Mouse (Mus musculus) kidney, embryonic 14.5 days (tissue): ENCODE results near the gene Itgb7. TPM values are rescaled to one million over a fixed set of nuclear protein-coding genes. Genes with fewer than 3 reads are reported as not detected.

Experiments
- ATAC-seq: fragments of 200-750 bp; cut with Nextera tagmentation; 2 replicates; pipeline ENCODE4 v1.8.0; 2017; ENCODE audit warnings: moderate number of reproducible peaks, mild to moderate bottlenecking, moderate TSS enrichment, moderate library complexity; ENCODE audit not compliant: low FRiP score, low TSS enrichment
- H3K27ac ChIP-seq: fragments of 300-500 bp; sonication (generic); 2 replicates; pipeline ENCODE4 v1.5.1; 2014; ENCODE audit warnings: low read depth, mild to moderate bottlenecking, low read length, moderate library complexity, mixed read lengths
- H3K27me3 ChIP-seq: fragments of 300-500 bp; sonication (generic); 2 replicates; pipeline ENCODE4 v1.6.1; 2014; ENCODE audit warnings: mild to moderate bottlenecking, low read length; ENCODE audit not compliant: control insufficient read depth, insufficient read depth
- H3K36me3 ChIP-seq: fragments of 300-500 bp; sonication (generic); 2 replicates; pipeline ENCODE4 v1.6.1; 2014; ENCODE audit warnings: low read length, mixed read lengths; ENCODE audit not compliant: control insufficient read depth, insufficient read depth
- H3K4me1 ChIP-seq: fragments of 300-500 bp; sonication (generic); 2 replicates; pipeline ENCODE4 v1.6.1; 2014; ENCODE audit warnings: low read length, mixed read lengths; ENCODE audit not compliant: control insufficient read depth, insufficient read depth
- H3K4me2 ChIP-seq: fragments of 300-500 bp; sonication (generic); replicated peaks from 2 replicates; pipeline ENCODE4 v1.6.1; 2014; ENCODE audit warnings: low read depth, mild to moderate bottlenecking, low read length
- H3K4me3 ChIP-seq: fragments of 300-500 bp; sonication (generic); 2 replicates; pipeline ENCODE4 v1.5.1; 2014; ENCODE audit warnings: mild to moderate bottlenecking, low read length
- H3K9ac ChIP-seq: fragments of 300-500 bp; sonication (generic); 2 replicates; pipeline ENCODE4 v1.6.1; 2014; ENCODE audit warnings: low read depth, mild to moderate bottlenecking, low read length, moderate library complexity
- H3K9me3 ChIP-seq: fragments of 300-500 bp; sonication (generic); 2 replicates; pipeline ENCODE4 v1.6.1; 2016; ENCODE audit warnings: low read length; ENCODE audit not compliant: control insufficient read depth
- WGBS: fragments of 180-500 bp; shearing (Covaris S2); extraction: QIAGEN DNeasy Blood & Tissue Kit; methylation state at CpG from one replicate; pipeline ENCODE4 v1.1.7; 2014; 5-methylcytosine and 5-hydroxymethylcytosine counted together
- polyA plus RNA-seq: library from polyadenylated mRNA; unstranded; fragments of >200 nt; fragmentation: Nextera tagmentation; extraction: Ambion mirVana; gene quantifications from 2 replicates; pipeline ENCODE4 v1.2.1, GENCODE M21; 2014

Gene Itgb7
- polyA plus RNA-seq, 1 experiment from 2014 or later: 1.1 TPM

DNA sequence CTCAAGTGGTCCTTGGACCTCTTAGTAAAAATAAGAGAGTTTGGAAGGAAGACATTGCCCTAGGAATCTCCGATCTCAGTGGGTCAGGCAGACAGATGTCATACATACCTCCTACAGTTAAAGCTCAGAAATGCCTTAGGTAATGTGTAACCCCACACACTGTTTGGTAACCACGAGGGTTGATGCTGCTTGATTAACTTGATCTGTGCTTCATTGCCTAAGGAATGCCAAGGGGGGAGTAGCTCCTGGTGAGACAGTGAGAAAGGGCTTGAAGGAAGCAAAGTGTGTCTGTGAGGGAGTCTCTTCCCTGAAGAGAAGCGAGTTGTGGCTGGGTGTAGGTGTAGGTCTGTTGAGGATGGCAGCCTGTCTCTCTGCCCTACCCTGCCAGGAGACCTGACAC is 24.4 kb downstream of the Itgb7 start:
- Histone ChIP-seq H3K27me3 (no peaks in the 10 kb centered on the region), H3K4me3 (no peak overlapping the region), H3K9ac (peak overlapping the region; percentile 28; the same call in 1 of the 2 replicates), H3K36me3 (peaks cover 62% of the 10 kb centered on the region), H3K4me2 (no peak overlapping the region), H3K9me3 (no peaks in the 10 kb centered on the region), H3K27ac (peak overlapping the region; percentile 11; the same call in 1 of the 2 replicates), H3K4me1 (peaks cover 22% of the 10 kb centered on the region)
- 54% methylated on average over 3 of the region's 3 CpGs for WGBS
- ATAC-seq: no peak

DNA sequence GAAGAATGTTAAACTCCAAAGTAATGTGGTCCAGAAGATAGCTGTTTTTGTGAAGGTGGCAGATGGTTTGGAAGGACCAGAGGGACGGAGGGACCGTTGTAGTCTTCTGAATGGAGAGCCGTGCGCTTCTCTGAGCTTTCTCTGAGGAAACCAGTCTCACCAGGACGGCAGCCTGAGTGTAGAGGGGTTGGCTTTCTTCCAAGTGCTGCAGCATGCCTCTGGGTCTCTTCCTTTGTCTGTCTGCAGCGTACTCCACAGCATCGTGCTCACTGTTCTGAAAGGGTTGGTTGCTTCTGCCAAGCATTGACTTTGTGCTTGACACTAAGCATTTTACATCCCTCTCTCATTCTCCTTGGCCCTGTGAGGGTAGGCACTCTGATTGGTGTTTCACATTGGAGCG is 26.0 kb downstream of the Itgb7 start:
- ATAC-seq: no peak
- H3K27me3 ChIP-seq: no peaks in the 10 kb centered on the region
- H3K36me3 ChIP-seq: peaks cover 50% of the 10 kb centered on the region
- WGBS: 62% methylated on average over 8 of the region's 8 CpGs
- peak overlapping the region; percentile 25; the same call in 1 of the 2 replicates for H3K9ac ChIP-seq
- H3K9me3 ChIP-seq: no peaks in the 10 kb centered on the region
- H3K4me1 ChIP-seq: peaks cover 22% of the 10 kb centered on the region
- H3K4me2 ChIP-seq: peak overlapping the region; percentile 75
- peak overlapping the region; percentile 14; the same call in 1 of the 2 replicates for H3K27ac ChIP-seq
- peak overlapping the region; percentile 82; the same call in 1 of the 2 replicates for H3K4me3 ChIP-seq

DNA sequence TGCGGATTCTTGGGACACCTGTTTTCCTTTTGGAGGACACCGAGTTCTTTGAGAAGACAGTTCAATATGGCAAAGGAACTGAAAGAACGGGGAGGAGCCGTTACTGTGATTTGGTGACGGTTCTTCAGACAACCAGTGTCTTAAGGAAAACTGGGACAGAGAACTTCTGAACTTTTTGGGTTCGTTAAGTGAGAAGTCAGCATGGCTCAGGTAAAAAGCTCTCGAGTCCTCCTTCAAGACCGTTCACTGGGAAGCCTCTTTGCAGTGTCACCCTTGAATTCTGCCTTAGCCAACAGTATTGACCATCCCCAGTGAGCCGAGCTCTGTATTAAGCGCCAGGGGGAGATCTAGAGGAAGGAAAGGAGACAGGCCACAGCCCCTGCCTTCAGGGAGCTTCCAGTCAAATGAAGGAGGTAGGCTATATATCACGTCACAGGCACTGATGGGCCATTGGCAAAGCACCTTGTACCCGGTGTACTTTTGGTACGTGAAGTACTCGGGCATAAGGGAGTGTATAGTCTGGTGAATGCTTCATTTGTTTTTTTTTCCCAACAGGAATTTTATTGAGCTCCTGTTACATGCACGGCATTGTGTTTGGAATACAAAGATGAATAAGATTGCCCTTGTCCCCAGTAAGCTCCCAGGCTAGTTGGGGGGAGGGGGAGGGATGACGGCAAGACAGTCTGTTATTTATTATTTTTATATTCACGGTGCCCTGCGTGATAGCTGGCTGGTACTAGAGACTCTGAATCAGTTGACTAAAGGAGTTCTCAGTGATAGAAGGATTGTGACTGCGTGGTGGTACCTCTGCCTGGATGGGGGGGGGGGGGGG is 26.9 kb downstream of the Itgb7 start, which contains the start of gene Csad:
TSS of gene Csad (minus strand) at position 51 of the 832 bp plus-strand sequence.
- 60% methylated on average over 19 of the region's 19 CpGs for WGBS
- no peaks in the 10 kb centered on the region for H3K9me3 ChIP-seq
- H3K9ac ChIP-seq: peak within 1 kb of the TSS; percentile 93
- H3K4me3 ChIP-seq: peak within 1 kb of the TSS; percentile 82
- H3K27ac ChIP-seq: peak within 1 kb of the TSS; percentile 97
- H3K27me3 ChIP-seq: no peaks in the 10 kb centered on the region
- peaks cover 45% of the 10 kb centered on the region for H3K36me3 ChIP-seq
- H3K4me2 ChIP-seq: peak within 1 kb of the TSS; percentile 75
- ATAC-seq: no peak
- H3K4me1 ChIP-seq: peaks cover 22% of the 10 kb centered on the region

DNA sequence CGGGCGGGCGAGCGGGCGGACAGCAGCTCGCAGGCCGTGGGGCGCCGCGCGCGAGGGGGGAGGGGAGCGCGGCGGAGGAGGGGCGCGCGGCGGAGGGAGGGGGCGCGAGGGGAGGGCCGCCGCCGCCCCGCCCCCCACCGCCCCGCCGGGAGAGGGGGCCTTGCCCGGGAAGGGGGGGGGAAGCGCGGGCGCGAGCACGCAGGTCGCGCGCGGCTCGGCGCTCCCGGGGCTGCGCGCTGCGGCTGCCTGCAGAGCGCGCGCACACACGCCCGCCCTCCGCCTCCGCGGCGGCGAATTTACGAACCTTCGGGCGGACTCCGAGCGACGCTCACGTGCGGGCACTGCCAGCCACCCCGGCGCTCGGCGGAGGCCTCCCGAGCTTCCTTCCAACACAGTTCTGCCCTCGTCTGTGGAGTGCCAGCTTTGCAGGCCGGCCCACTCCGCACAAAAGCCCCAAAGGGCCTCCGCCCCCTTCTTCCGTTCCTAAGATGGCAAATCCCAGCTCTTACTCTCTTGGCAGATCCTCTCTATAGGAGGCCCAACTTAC is 27.8 kb downstream of the Itgb7 start:
- Histone ChIP-seq H3K4me3 (peak overlapping the region; percentile 82), H3K4me2 (peak overlapping the region; percentile 75), H3K27ac (peak overlapping the region; percentile 97), H3K9ac (peak overlapping the region; percentile 93), H3K4me1 (peaks cover 22% of the 10 kb centered on the region), H3K9me3 (no peaks in the 10 kb centered on the region), H3K27me3 (no peaks in the 10 kb centered on the region), H3K36me3 (peaks cover 36% of the 10 kb centered on the region)
- ATAC-seq: peak; percentile 63
- WGBS: 1% methylated on average over 25 of the region's 72 CpGs

DNA sequence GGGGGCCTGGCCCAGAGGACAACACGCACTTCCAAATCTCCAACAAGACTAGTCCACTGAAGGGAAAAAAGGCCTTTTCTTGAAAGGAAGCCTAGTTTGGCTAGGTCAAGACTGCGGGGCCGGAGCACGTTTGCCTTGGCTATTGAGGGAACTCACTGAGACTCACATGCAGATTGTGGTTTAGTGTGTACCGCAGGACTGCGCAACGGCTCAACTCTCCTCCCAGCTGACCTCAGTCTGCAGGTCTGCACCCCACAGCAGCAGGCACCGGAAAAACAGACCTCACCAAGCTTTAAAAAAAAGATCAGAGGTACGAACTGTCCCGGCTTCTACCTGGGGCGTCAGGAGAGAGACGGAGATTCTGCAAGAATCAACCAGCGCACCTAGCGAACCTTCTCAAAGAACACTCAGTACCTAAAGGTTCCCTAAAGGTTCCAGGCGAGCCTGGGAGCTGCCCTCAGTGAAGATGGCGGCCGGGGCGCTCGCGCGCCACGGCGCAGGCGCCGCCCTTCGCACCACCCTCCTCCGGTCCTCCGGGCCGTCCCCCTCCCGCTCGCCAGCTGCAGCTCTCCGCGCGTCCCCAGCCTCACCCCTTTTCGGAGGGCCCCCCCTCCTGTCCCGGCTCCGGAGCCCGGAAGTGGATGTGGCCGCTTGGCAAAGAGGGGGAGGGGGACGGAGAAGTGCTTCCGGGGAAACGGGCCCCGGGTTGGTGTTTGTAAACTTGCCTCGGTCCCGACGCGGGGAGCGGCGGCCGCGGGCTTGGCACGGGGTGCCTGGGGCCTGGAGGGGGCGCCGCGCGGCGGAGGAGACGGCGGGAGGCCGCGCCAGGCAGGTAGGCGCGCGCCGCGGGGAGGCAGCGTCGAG is 28.5 kb downstream of the Itgb7 start, which contains the start of gene Zfp740:
TSS of gene Zfp740 (plus strand) at position 279 of the 864 bp plus-strand sequence.
- ATAC-seq: peak; percentile 96
- Histone ChIP-seq H3K4me3 (peak within 1 kb of the TSS; percentile 82), H3K27me3 (no peaks in the 10 kb centered on the region), H3K36me3 (peaks cover 29% of the 10 kb centered on the region), H3K9me3 (no peaks in the 10 kb centered on the region), H3K9ac (peak within 1 kb of the TSS; percentile 93), H3K4me2 (peak within 1 kb of the TSS; percentile 75), H3K27ac (peak within 1 kb of the TSS; percentile 97), H3K4me1 (peaks cover 22% of the 10 kb centered on the region)
- under 1% methylated on average over 51 of the region's 68 CpGs for WGBS

DNA sequence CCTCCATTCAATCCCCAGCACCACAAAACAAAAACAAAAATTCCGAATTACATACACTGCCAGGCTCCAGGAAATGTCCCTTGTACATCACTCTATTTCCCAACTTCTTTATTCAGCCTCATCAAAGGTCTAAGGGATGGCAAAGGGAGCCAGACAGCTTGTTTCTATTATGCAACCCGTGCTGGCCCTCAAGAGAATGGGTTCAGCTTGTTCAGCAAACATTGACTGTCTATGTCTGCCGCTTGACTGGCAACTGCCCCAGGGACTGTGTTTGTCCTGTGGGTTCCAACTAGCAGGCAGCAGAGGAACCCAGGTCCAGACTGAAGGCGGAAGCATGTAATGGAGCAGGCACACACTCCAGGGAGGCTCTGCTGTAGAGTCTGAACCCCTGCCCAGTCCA is 32.9 kb downstream of the Itgb7 start:
- WGBS: 88% methylated on average over 4 of the region's 4 CpGs
- Histone ChIP-seq H3K4me3 (no peak overlapping the region), H3K27me3 (no peaks in the 10 kb centered on the region), H3K4me1 (no peaks in the 10 kb centered on the region), H3K27ac (no peak overlapping the region), H3K36me3 (peaks cover 4% of the 10 kb centered on the region; the same call in 1 of the 2 replicates), H3K4me2 (no peak overlapping the region), H3K9ac (no peak overlapping the region), H3K9me3 (no peaks in the 10 kb centered on the region)
- no peak for ATAC-seq

DNA sequence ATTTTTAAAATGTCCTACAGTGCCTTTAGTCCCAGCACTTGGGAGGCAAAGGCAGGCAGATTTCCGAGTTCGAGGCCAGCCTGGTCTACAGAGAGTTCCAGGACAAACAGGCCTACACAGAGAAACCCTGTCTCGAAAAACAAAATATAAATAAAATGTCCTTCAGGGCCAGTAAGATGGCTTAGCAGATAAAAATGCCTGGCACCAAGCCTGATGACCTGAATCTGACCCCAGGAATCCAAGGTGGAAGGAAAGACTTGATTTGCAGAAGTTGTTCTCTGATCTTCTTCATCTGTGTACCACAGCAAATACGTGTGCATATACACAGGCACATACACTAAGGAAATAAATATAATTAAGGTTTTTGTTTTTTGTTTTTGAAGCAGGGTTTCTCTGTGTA is 36.4 kb downstream of the Itgb7 start:
- no peak overlapping the region for H3K9ac ChIP-seq
- H3K27ac ChIP-seq: no peak overlapping the region
- H3K36me3 ChIP-seq: no peaks in the 10 kb centered on the region
- WGBS: 69% methylated on average over 4 of the region's 4 CpGs
- ATAC-seq: no peak
- 0 out of 2 replicates have a peak, but pooled peaks cover 8% of the 10 kb centered on the region for H3K4me1 ChIP-seq
- H3K4me2 ChIP-seq: no peak overlapping the region
- no peak overlapping the region for H3K4me3 ChIP-seq
- no peaks in the 10 kb centered on the region for H3K27me3 ChIP-seq
- H3K9me3 ChIP-seq: no peaks in the 10 kb centered on the region

DNA sequence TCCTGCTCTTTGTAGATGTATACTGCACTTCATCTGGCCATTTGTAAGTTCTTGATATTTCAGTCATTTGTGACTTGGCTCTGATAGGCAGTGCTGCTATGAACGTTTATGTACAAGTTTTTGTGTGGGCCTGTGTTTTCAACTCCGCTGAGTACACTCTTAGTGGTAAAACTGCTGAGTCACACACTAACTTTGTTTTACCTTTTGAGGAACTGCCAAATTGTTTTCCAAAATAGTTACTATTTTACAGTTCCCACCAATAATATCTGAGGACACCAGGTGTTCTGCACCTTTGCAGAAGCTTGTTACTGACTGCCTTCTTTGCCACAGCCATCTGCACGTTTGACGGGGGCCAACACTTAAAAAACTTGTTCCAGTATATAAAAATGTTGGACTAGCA is 37.3 kb downstream of the Itgb7 start:
- Histone ChIP-seq H3K9me3 (no peaks in the 10 kb centered on the region), H3K36me3 (no peaks in the 10 kb centered on the region), H3K27me3 (no peaks in the 10 kb centered on the region), H3K4me1 (0 out of 2 replicates have a peak, but pooled peaks cover 8% of the 10 kb centered on the region), H3K9ac (no peak overlapping the region), H3K27ac (no peak overlapping the region), H3K4me3 (no peak overlapping the region), H3K4me2 (no peak overlapping the region)
- no peak for ATAC-seq
- 88% methylated on average over 4 of the region's 4 CpGs for WGBS
